Mouse (Mus musculus) left cerebral cortex, adult 18-20 months (tissue): ENCODE measurements around the gene Abhd2. TPM values are rescaled to one million over a fixed set of nuclear protein-coding genes. Genes with fewer than 3 reads are reported as not detected.
A peak's percentile ranks its signal among the peaks of the same experiment; 100 is the strongest.

ENCODE experiments used
- DNase-seq, 2 experiments: peaks; one replicate each; pipeline ENCODE4 v3.0.0; 2021 to 2022; ENCODE audit warnings: low spot score in 2 of 2, mixed read lengths in 1 of 2
- long read RNA-seq, 2 experiments: library from polyadenylated mRNA; stranded (forward); transcript quantifications; one replicate each; pipeline ENCODE4 v2.0.0; 2021
- total RNA-seq, 2 experiments: library from RNA; stranded (reverse); gene quantifications; 2 replicates each; pipeline ENCODE4 v1.2.3; 2021

The Abhd2 gene
- total RNA-seq, result 10 to 100 TPM; 87.3 to 92.1 TPM
- long read RNA-seq, experiment 1, full-length matches to known transcripts, result 5 of 10 reads
- long read RNA-seq, experiment 1, partial matches to known transcripts, result 3 of 10 reads
- long read RNA-seq, experiment 1, other reads (novel, unspliced or antisense), result 2 of 10 reads
- long read RNA-seq, experiment 2, full-length matches to known transcripts, result 1 of 4 reads
- long read RNA-seq, experiment 2, partial matches to known transcripts, result 0 of 4 reads
- long read RNA-seq, experiment 2, other reads (novel, unspliced or antisense), result 3 of 4 reads

GRCm38 (mm10) chr7:79272789-79273718, at the start of gene Abhd2:
Gene Abhd2 (plus strand): TSS chr7:79273199.
- DNase-seq, result peak; percentile 100

GRCm38 (mm10) chr7:79225477-79225876, 47.5 kb upstream of the Abhd2 start:
- no peak for DNase-seq

- DNase-seq, result no peak
These were observed 46.8 kb upstream of the Abhd2 start for GRCm38 (mm10) chr7:79226172-79226571.

GRCm38 (mm10) chr7:79226834-79227486, 46.0 kb upstream of the Abhd2 start:
- DNase-seq, result no peak

- DNase-seq, result peak; percentile 77 to 89
These were observed 44.5 kb upstream of the Abhd2 start for GRCm38 (mm10) chr7:79228471-79228870.

GRCm38 (mm10) chr7:79231577-79231976, 41.4 kb upstream of the Abhd2 start:
- no peak for DNase-seq

- DNase-seq, result no peak
These were observed 41.0 kb upstream of the Abhd2 start for GRCm38 (mm10) chr7:79232048-79232447.

GRCm38 (mm10) chr7:79238741-79239140, 34.3 kb upstream of the Abhd2 start:
- DNase-seq, result peak in 1 of 2 experiments; percentile 25

GRCm38 (mm10) chr7:79241931-79242625, 30.9 kb upstream of the Abhd2 start:
- no peak for DNase-seq

- DNase-seq, result no peak
These were observed 29.8 kb upstream of the Abhd2 start for GRCm38 (mm10) chr7:79243236-79243635.

- peak; percentile 76 to 85 for DNase-seq
These were observed 26.8 kb upstream of the Abhd2 start for GRCm38 (mm10) chr7:79246039-79246670.

GRCm38 (mm10) chr7:79247408-79247807, 25.6 kb upstream of the Abhd2 start:
- DNase-seq, result no peak

GRCm38 (mm10) chr7:79247881-79248389, 25.1 kb upstream of the Abhd2 start:
- no peak for DNase-seq

GRCm38 (mm10) chr7:79249581-79249980, 23.4 kb upstream of the Abhd2 start:
- no peak for DNase-seq

- no peak for DNase-seq
These were observed 18.6 kb upstream of the Abhd2 start for GRCm38 (mm10) chr7:79254248-79254888.

- peak; percentile 65 to 86 for DNase-seq
These were observed 17.6 kb upstream of the Abhd2 start for GRCm38 (mm10) chr7:79255350-79255749.

- DNase-seq, result no peak
These were observed 17.2 kb upstream of the Abhd2 start for GRCm38 (mm10) chr7:79255752-79256151.

- no peak for DNase-seq
These were observed 16.3 kb upstream of the Abhd2 start for GRCm38 (mm10) chr7:79256716-79257115.

GRCm38 (mm10) chr7:79258981-79259542, 13.9 kb upstream of the Abhd2 start:
- DNase-seq, result no peak
